17 mouse cellular contexts compared by ENCODE assay signal in the genomic region with DNA sequence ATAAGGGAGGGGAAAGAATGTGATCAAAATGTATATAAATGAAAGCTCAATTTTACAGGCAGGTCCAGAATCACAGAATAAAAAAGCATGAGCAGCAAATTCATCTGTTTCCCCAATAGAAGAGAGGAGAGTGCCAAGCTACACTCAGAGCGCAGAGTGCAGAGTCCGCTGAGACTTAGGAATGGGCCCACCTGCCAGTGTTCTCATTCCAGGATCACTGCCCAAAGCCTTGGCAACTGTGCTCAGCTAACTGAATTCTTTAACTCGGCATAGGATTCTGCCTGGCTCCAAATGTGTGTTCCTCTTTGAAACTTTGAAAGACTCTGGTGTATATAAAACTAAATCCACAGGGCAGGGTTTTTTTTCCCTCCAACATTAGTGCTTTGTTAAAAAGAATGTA.
A peak's percentile ranks its signal among the peaks of the same experiment; 100 is the strongest.
DNase-seq lines count a peak whose midpoint lies in the region; ATAC-seq and TF ChIP-seq lines count a peak whose summit lies in the region.
"Had no signal": no experiment of that assay in that cellular context is flagged by ENCODE, and none has a peak within 500 bp of the region (broad histone marks: within the 10 kb centered on the region; RNA-seq: fewer than 3 reads in every experiment).

No protein-coding gene starts in this region.

- no peaks in the 10 kb centered on the region for H3K27me3 ChIP-seq in forebrain, embryonic 14.5 days (replicated peaks; ENCODE audit: control insufficient read depth, insufficient read depth, low read length)
- H3K27me3 ChIP-seq in forebrain, embryonic 13.5 days: no peaks in the 10 kb centered on the region
- H3K27me3 ChIP-seq in kidney, embryonic 14.5 days (ENCODE audit: control insufficient read depth, insufficient read depth, low read length): no peaks in the 10 kb centered on the region
- no peaks in the 10 kb centered on the region for H3K27me3 ChIP-seq in cerebellum, adult 2 months (ENCODE audit: control insufficient read depth, insufficient read depth, low read length)
- H3K27me3 ChIP-seq: hindbrain, embryonic 15.5 days; limb, embryonic 12.5 days; lung, embryonic 15.5 days; midbrain, embryonic 13.5 days; neural tube, embryonic 13.5 days had no signal

- no peaks in the 10 kb centered on the region for H3K36me3 ChIP-seq in forebrain, embryonic 14.5 days (ENCODE audit: control insufficient read depth, insufficient read depth, low read length)
- no peaks in the 10 kb centered on the region for H3K36me3 ChIP-seq in forebrain, embryonic 13.5 days (ENCODE audit: poor library complexity, severe bottlenecking)
- H3K36me3 ChIP-seq in kidney, embryonic 14.5 days (ENCODE audit: control insufficient read depth, insufficient read depth, low read length): no peaks in the 10 kb centered on the region
- H3K36me3 ChIP-seq: heart, embryonic 10.5 days; hindbrain, embryonic 15.5 days; limb, embryonic 12.5 days; lung, embryonic 15.5 days; midbrain, embryonic 13.5 days; neural tube, embryonic 13.5 days had no signal

- no peaks in the 10 kb centered on the region for H3K9me3 ChIP-seq in forebrain, embryonic 14.5 days (replicated peaks; ENCODE audit: control insufficient read depth, low read length)
- no peaks in the 10 kb centered on the region for H3K9me3 ChIP-seq in forebrain, embryonic 13.5 days (replicated peaks)
- H3K9me3 ChIP-seq in kidney, embryonic 14.5 days (ENCODE audit: control insufficient read depth, low read length): no peaks in the 10 kb centered on the region
- H3K9me3 ChIP-seq: heart, embryonic 10.5 days; hindbrain, embryonic 15.5 days; limb, embryonic 12.5 days; lung, embryonic 15.5 days; midbrain, embryonic 13.5 days; neural tube, embryonic 13.5 days had no signal

- no peak overlapping the region for H3K4me3 ChIP-seq in forebrain, embryonic 14.5 days (ENCODE audit: low read depth, low read length)
- H3K4me3 ChIP-seq in forebrain, embryonic 13.5 days: no peak overlapping the region
- H3K4me3 ChIP-seq in kidney, embryonic 14.5 days (ENCODE audit: low read length): no peak overlapping the region
- H3K4me3 ChIP-seq in cerebellum, adult 2 months (replicated peaks; ENCODE audit: insufficient read depth, low read depth, low read length): no peak overlapping the region
- H3K4me3 ChIP-seq: heart, embryonic 10.5 days; hindbrain, embryonic 15.5 days; limb, embryonic 12.5 days; lung, embryonic 15.5 days; midbrain, embryonic 13.5 days; neural tube, embryonic 13.5 days had no signal

- H3K4me2 ChIP-seq in forebrain, embryonic 14.5 days (ENCODE audit: low read length): no peak overlapping the region
- H3K4me2 ChIP-seq in forebrain, embryonic 13.5 days: no peak overlapping the region
- no peak overlapping the region for H3K4me2 ChIP-seq in kidney, embryonic 14.5 days (replicated peaks; ENCODE audit: low read depth, low read length)
- H3K4me2 ChIP-seq: hindbrain, embryonic 15.5 days; limb, embryonic 12.5 days; lung, embryonic 15.5 days; midbrain, embryonic 13.5 days; neural tube, embryonic 13.5 days had no signal

- 79% methylated on average over 3 of the region's 3 CpGs for WGBS in forebrain, embryonic 14.5 days
- WGBS in forebrain, embryonic 13.5 days: 77% methylated on average over 3 of the region's 3 CpGs
- WGBS in kidney, embryonic 14.5 days: 91% methylated on average over 3 of the region's 3 CpGs
- WGBS in cerebellum, adult 2 months: 8% methylated on average over 3 of the region's 3 CpGs

- DNase-seq in forebrain, embryonic 14.5 days (ENCODE audit: low spot score): peak; percentile 4
- DNase-seq in kidney, adult 8-10 months: peak; percentile 46 to 48
- peak; percentile 20 to 60 for DNase-seq in cerebellum, adult 2 months
- peak; percentile 17 for DNase-seq in kidney, postnatal 10 days
- no peak for DNase-seq in left cerebral cortex, adult 18-20 months (ENCODE audit: low spot score in 2 of 2)
- no peak for DNase-seq in thymus, adult 18-20 months
- DNase-seq: retina, postnatal 1 day; thymus, postnatal 14 days had no signal

- no peak overlapping the region for H3K27ac ChIP-seq in forebrain, embryonic 14.5 days (ENCODE audit: low read depth, low read length)
- H3K27ac ChIP-seq in forebrain, embryonic 13.5 days: no peak overlapping the region
- no peak overlapping the region for H3K27ac ChIP-seq in kidney, embryonic 14.5 days (ENCODE audit: low read depth, low read length)
- H3K27ac ChIP-seq in cerebellum, adult 2 months (ENCODE audit: insufficient read depth, low read length): no peak overlapping the region
- H3K27ac ChIP-seq: heart, embryonic 10.5 days; hindbrain, embryonic 15.5 days; limb, embryonic 12.5 days; lung, embryonic 15.5 days; midbrain, embryonic 13.5 days; neural tube, embryonic 13.5 days had no signal

- H3K4me1 ChIP-seq in forebrain, embryonic 14.5 days (ENCODE audit: control insufficient read depth, insufficient read depth, low read length): no peaks in the 10 kb centered on the region
- H3K4me1 ChIP-seq in forebrain, embryonic 13.5 days: no peaks in the 10 kb centered on the region
- H3K4me1 ChIP-seq in kidney, embryonic 14.5 days (ENCODE audit: control insufficient read depth, insufficient read depth, low read length): no peaks in the 10 kb centered on the region
- H3K4me1 ChIP-seq in cerebellum, adult 2 months (ENCODE audit: control insufficient read depth, insufficient read depth, low read length): no peaks in the 10 kb centered on the region
- H3K4me1 ChIP-seq: heart, embryonic 10.5 days; hindbrain, embryonic 15.5 days; limb, embryonic 12.5 days; lung, embryonic 15.5 days; midbrain, embryonic 13.5 days; neural tube, embryonic 13.5 days had no signal

- no peak overlapping the region for H3K9ac ChIP-seq in forebrain, embryonic 14.5 days (ENCODE audit: low read length)
- H3K9ac ChIP-seq in forebrain, embryonic 13.5 days: no peak overlapping the region
- H3K9ac ChIP-seq in kidney, embryonic 14.5 days (ENCODE audit: low read depth, low read length): no peak overlapping the region
- H3K9ac ChIP-seq: hindbrain, embryonic 15.5 days; limb, embryonic 12.5 days; lung, embryonic 15.5 days; midbrain, embryonic 13.5 days; neural tube, embryonic 13.5 days had no signal

- no peak for ATAC-seq in forebrain, embryonic 14.5 days
- ATAC-seq in forebrain, embryonic 13.5 days: no peak
- no peak for ATAC-seq in kidney, embryonic 14.5 days (ENCODE audit: low FRiP score, low TSS enrichment)
- ATAC-seq: activated CD4-positive, CD25-positive, alpha-beta regulatory T cell, adult 4 months; midbrain, embryonic 13.5 days had no signal

- no peak for TF ChIP-seq CTCF in cerebellum, adult 2 months (IDR thresholded peaks at IDR 0.05; ENCODE audit: borderline replicate concordance, insufficient read depth, low read depth, low read length)

- TF ChIP-seq POLR2A in cerebellum, adult 2 months (IDR thresholded peaks at IDR 0.05; ENCODE audit: borderline replicate concordance, insufficient read depth, low read length): no peak

Comparison
In these comparisons a context has a peak if more than half of its experiments do, and no peak if none do; other contexts are left out.
1. DNase-seq: peak in forebrain, embryonic 14.5 days (single experiment), kidney, adult 8-10 months (2 of 2), cerebellum, adult 2 months (2 of 2) and kidney, postnatal 10 days (single experiment); none in left cerebral cortex, adult 18-20 months (0 of 2) and thymus, adult 18-20 months (0 of 2).